Comparison of ENCODE assay signal across 17 mouse cellular contexts in genomic region chr7:47244658-47245057, GRCm38 (mm10). TPM values are rescaled to one million over a fixed set of nuclear protein-coding genes. Genes with fewer than 3 reads are reported as not detected.
DNase-seq lines count a peak whose midpoint lies in the region; ATAC-seq and TF ChIP-seq lines count a peak whose summit lies in the region.
"Had no signal": no experiment of that assay in that cellular context is flagged by ENCODE, and none has a peak within 500 bp of the region (broad histone marks: within the 10 kb centered on the region; RNA-seq: fewer than 3 reads in every experiment).

No protein-coding gene starts in this region.

- H3K27me3 ChIP-seq in E14TG2a.4 (ENCODE audit: insufficient read depth, low read length) = no peaks in the 10 kb centered on the region
- H3K27me3 ChIP-seq in hindbrain, embryonic 10.5 days (ENCODE audit: insufficient read depth, poor library complexity, severe bottlenecking) = no peaks in the 10 kb centered on the region
- no peaks in the 10 kb centered on the region for H3K27me3 ChIP-seq in heart, embryonic 11.5 days (ENCODE audit: control insufficient read depth, insufficient read depth, low read length)
- H3K27me3 ChIP-seq: forebrain, embryonic 13.5 days; limb, embryonic 13.5 days; midbrain, embryonic 15.5 days; neural tube, embryonic 12.5 days had no signal

- H3K27ac ChIP-seq in hindbrain, embryonic 10.5 days = no peak overlapping the region
- H3K27ac ChIP-seq in heart, embryonic 11.5 days (ENCODE audit: low read depth, low read length) = no peak overlapping the region
- H3K27ac ChIP-seq: forebrain, embryonic 13.5 days; heart, adult 2 months; limb, embryonic 13.5 days; midbrain, embryonic 15.5 days; neural tube, embryonic 12.5 days had no signal

- H3K4me3 ChIP-seq in E14TG2a.4 (replicated peaks; ENCODE audit: low read length) = no peak overlapping the region
- H3K4me3 ChIP-seq in hindbrain, embryonic 10.5 days = no peak overlapping the region
- H3K4me3 ChIP-seq in heart, embryonic 11.5 days (ENCODE audit: low read depth, low read length) = no peak overlapping the region
- H3K4me3 ChIP-seq: forebrain, embryonic 13.5 days; heart, adult 2 months; limb, embryonic 13.5 days; midbrain, embryonic 15.5 days; neural tube, embryonic 12.5 days had no signal

- no peaks in the 10 kb centered on the region for H3K4me1 ChIP-seq in E14TG2a.4 (replicated peaks; ENCODE audit: low read depth, low read length)
- H3K4me1 ChIP-seq in hindbrain, embryonic 10.5 days (replicated peaks) = no peaks in the 10 kb centered on the region
- no peaks in the 10 kb centered on the region for H3K4me1 ChIP-seq in heart, embryonic 11.5 days (ENCODE audit: control insufficient read depth, insufficient read depth, low read length)
- H3K4me1 ChIP-seq: forebrain, embryonic 13.5 days; limb, embryonic 13.5 days; midbrain, embryonic 15.5 days; neural tube, embryonic 12.5 days had no signal

- H3K4me2 ChIP-seq in heart, embryonic 11.5 days = no peak overlapping the region
- H3K4me2 ChIP-seq: forebrain, embryonic 13.5 days; limb, embryonic 13.5 days; midbrain, embryonic 15.5 days; neural tube, embryonic 12.5 days had no signal

- 0 out of 2 replicates have a peak, but pooled peaks have one; percentile 3 for TF ChIP-seq CTCF in E14TG2a.4 (conservative IDR thresholded peaks at IDR 0.05; ENCODE audit: low read length)

- 0 out of 2 replicates have a peak, but pooled peaks cover 7% of the 10 kb centered on the region for H3K9me3 ChIP-seq in E14TG2a.4 (ENCODE audit: low read length)
- 0 out of 2 replicates have a peak, but pooled peaks cover 5% of the 10 kb centered on the region for H3K9me3 ChIP-seq in hindbrain, embryonic 10.5 days
- H3K9me3 ChIP-seq in heart, embryonic 11.5 days (replicated peaks; ENCODE audit: control insufficient read depth, low read length) = no peaks in the 10 kb centered on the region
- H3K9me3 ChIP-seq: forebrain, embryonic 13.5 days; limb, embryonic 13.5 days; neural tube, embryonic 12.5 days had no signal

- DNase-seq in kidney, postnatal 10 days = peak; percentile 5
- DNase-seq in kidney, adult 9 months = no peak
- peak; percentile 2 for DNase-seq in induced T-regulatory cell, adult 2 months (ENCODE audit: low read depth)
- peak; percentile 9 to 43 for DNase-seq in thymus, postnatal 10 days (ENCODE audit: low spot score in 2 of 2)
- no peak for DNase-seq in heart, postnatal 4 days
- no peak for DNase-seq in hindbrain, embryonic 10.5 days (ENCODE audit: low spot score)
- DNase-seq: heart, adult 2 months had no signal

- H3K9ac ChIP-seq in heart, embryonic 11.5 days (ENCODE audit: low read depth, low read length) = no peak overlapping the region
- H3K9ac ChIP-seq: forebrain, embryonic 13.5 days; limb, embryonic 13.5 days; midbrain, embryonic 15.5 days; neural tube, embryonic 12.5 days had no signal

- H3K36me3 ChIP-seq in E14TG2a.4 (ENCODE audit: insufficient read depth, low read length) = no peaks in the 10 kb centered on the region
- H3K36me3 ChIP-seq in hindbrain, embryonic 10.5 days = no peaks in the 10 kb centered on the region
- no peaks in the 10 kb centered on the region for H3K36me3 ChIP-seq in heart, embryonic 11.5 days (ENCODE audit: control insufficient read depth, insufficient read depth, low read length)
- H3K36me3 ChIP-seq: limb, embryonic 13.5 days; midbrain, embryonic 15.5 days; neural tube, embryonic 12.5 days had no signal

- ATAC-seq in heart, embryonic 11.5 days (replicated peaks; ENCODE audit: insufficient number of reproducible peaks, low FRiP score, low TSS enrichment) = no peak
- ATAC-seq: forebrain, embryonic 13.5 days; midbrain, embryonic 15.5 days had no signal

- WGBS in hindbrain, embryonic 10.5 days = 66% methylated on average over 3 of the region's 3 CpGs
- 56% methylated on average over 3 of the region's 3 CpGs for WGBS in heart, embryonic 11.5 days (ENCODE audit: insufficient replicate concordance)

RNA-seq across cellular contexts. Expression of gene Mrgpra9, which starts 8.0 kb away (rescaled TPM):
- total RNA-seq in heart, postnatal 4 days (2021) = not detected
- not detected in 2 replicates for polyA plus RNA-seq in hindbrain, embryonic 10.5 days (2016; fragmentation: Nextera tagmentation; extraction: Ambion mirVana)
- not detected in 2 replicates for polyA plus RNA-seq in heart, embryonic 11.5 days (2014; fragmentation: Nextera tagmentation; extraction: Ambion mirVana)
- total RNA-seq: gastrocnemius, adult 18-20 months; heart, adult 2 months; heart, postnatal 10 days had no signal
- polyA plus RNA-seq: forebrain, embryonic 13.5 days; heart, adult 2 months; intestine, embryonic 14.5 days; limb, embryonic 13.5 days; midbrain, embryonic 15.5 days; neural tube, embryonic 12.5 days had no signal

RNA-seq across cellular contexts. Expression of gene Mrgpra6, which starts 39.9 kb away (rescaled TPM):
- total RNA-seq in heart, postnatal 4 days (2021) = not detected
- not detected in 2 replicates for polyA plus RNA-seq in hindbrain, embryonic 10.5 days (2016; fragmentation: Nextera tagmentation; extraction: Ambion mirVana)
- not detected in 2 replicates for polyA plus RNA-seq in heart, embryonic 11.5 days (2014; fragmentation: Nextera tagmentation; extraction: Ambion mirVana)
- total RNA-seq: gastrocnemius, adult 18-20 months; heart, adult 2 months; heart, postnatal 10 days had no signal
- polyA plus RNA-seq: forebrain, embryonic 13.5 days; intestine, embryonic 14.5 days; limb, embryonic 13.5 days; lung, embryonic 16.5 days; midbrain, embryonic 15.5 days; neural tube, embryonic 12.5 days had no signal

Comparison
In these comparisons a context has a peak if more than half of its experiments do, and no peak if none do; other contexts are left out.
1. DNase-seq: peak in kidney, postnatal 10 days (single experiment), induced T-regulatory cell, adult 2 months (single experiment) and thymus, postnatal 10 days (2 of 2); none in kidney, adult 9 months (single experiment), heart, postnatal 4 days (single experiment) and hindbrain, embryonic 10.5 days (single experiment).